Mouse (Mus musculus) intestine, embryonic 16.5 days (tissue): ENCODE data around the gene Tomm40l. TPM values are rescaled to one million over a fixed set of nuclear protein-coding genes. Genes with fewer than 3 reads are reported as not detected.

ENCODE experiments used
- ATAC-seq: fragments of 200-750 bp; cut with Nextera tagmentation; 2 replicates; pipeline ENCODE4 v1.8.0; 2017; ENCODE audit warnings: moderate TSS enrichment, moderate library complexity
- H3K27ac ChIP-seq: fragments of 300-500 bp; sonication (generic); 2 replicates; pipeline ENCODE4 v1.5.1; 2014; ENCODE audit warnings: mild to moderate bottlenecking, low read length
- H3K27me3 ChIP-seq: fragments of 300-500 bp; sonication (generic); replicated peaks from 2 replicates; pipeline ENCODE4 v1.6.1; 2014; ENCODE audit warnings: low read length, control low read depth, mixed read lengths; ENCODE audit not compliant: control insufficient read depth, insufficient read depth
- H3K36me3 ChIP-seq: fragments of 300-500 bp; sonication (generic); 2 replicates; pipeline ENCODE4 v1.6.1; 2014; ENCODE audit warnings: low read length, control low read depth; ENCODE audit not compliant: control insufficient read depth, insufficient read depth
- H3K4me1 ChIP-seq: fragments of 300-500 bp; sonication (generic); 2 replicates; pipeline ENCODE4 v1.6.1; 2014; ENCODE audit warnings: low read length, control low read depth, mixed read lengths; ENCODE audit not compliant: control insufficient read depth, insufficient read depth
- H3K4me2 ChIP-seq: fragments of 300-500 bp; sonication (generic); 2 replicates; pipeline ENCODE4 v1.6.1; 2014; ENCODE audit warnings: low read depth, low read length, control low read depth
- H3K4me3 ChIP-seq: fragments of 300-500 bp; sonication (generic); 2 replicates; pipeline ENCODE4 v1.5.1; 2014; ENCODE audit warnings: mild to moderate bottlenecking, low read length
- H3K9ac ChIP-seq: fragments of 300-500 bp; sonication (generic); 2 replicates; pipeline ENCODE4 v1.6.1; 2014; ENCODE audit warnings: low read depth, low read length
- H3K9me3 ChIP-seq: fragments of 300-500 bp; sonication (generic); 2 replicates; pipeline ENCODE4 v1.6.1; 2016; ENCODE audit warnings: low read length, control low read depth; ENCODE audit not compliant: control insufficient read depth
- WGBS: fragments of 180-500 bp; shearing (Covaris S2); extraction: QIAGEN DNeasy Blood & Tissue Kit; methylation state at CpG from one replicate; pipeline ENCODE4 v1.1.7; 2014; 5-methylcytosine and 5-hydroxymethylcytosine counted together
- polyA plus RNA-seq: library from polyadenylated mRNA; unstranded; fragments of >200 nt; fragmentation: Nextera tagmentation; extraction: Ambion mirVana; gene quantifications from 2 replicates; pipeline ENCODE4 v1.2.1, GENCODE M21; 2015

Tomm40l gene
- polyA plus RNA-seq, 1 experiment from 2014 or later, result 34.7 TPM

GRCm38 (mm10) chr1:171263666-171264461, 41.5 kb upstream of the Tomm40l start:
- H3K36me3 ChIP-seq, result no peaks in the 10 kb centered on the region
- H3K9me3 ChIP-seq, result no peaks in the 10 kb centered on the region
- peak overlapping the region; percentile 78 for H3K27ac ChIP-seq
- ATAC-seq, result 0 out of 2 replicates have a peak, but pooled peaks have one; percentile 6
- no peak overlapping the region for H3K4me3 ChIP-seq
- no peaks in the 10 kb centered on the region for H3K27me3 ChIP-seq
- WGBS, result 70% methylated on average over 3 of the region's 3 CpGs
- H3K4me2 ChIP-seq, result no peak overlapping the region
- no peak overlapping the region for H3K9ac ChIP-seq
- peaks cover 19% of the 10 kb centered on the region for H3K4me1 ChIP-seq

GRCm38 (mm10) chr1:171263185-171263611, 40.9 kb upstream of the Tomm40l start:
- H3K4me2 ChIP-seq, result peak overlapping the region; percentile 40; the same call in 1 of the 2 replicates
- 0% methylated on average over 2 of the region's 2 CpGs for WGBS
- peak; percentile 84 for ATAC-seq
- H3K9ac ChIP-seq, result no peak overlapping the region
- no peaks in the 10 kb centered on the region for H3K9me3 ChIP-seq
- peaks cover 19% of the 10 kb centered on the region for H3K4me1 ChIP-seq
- peak overlapping the region; percentile 85 for H3K27ac ChIP-seq
- H3K27me3 ChIP-seq, result no peaks in the 10 kb centered on the region
- H3K4me3 ChIP-seq, result no peak overlapping the region
- H3K36me3 ChIP-seq, result no peaks in the 10 kb centered on the region

- H3K27me3 ChIP-seq, result no peaks in the 10 kb centered on the region
- no peaks in the 10 kb centered on the region for H3K36me3 ChIP-seq
- WGBS, result 6% methylated on average over 8 of the region's 8 CpGs
- peak overlapping the region; percentile 14 for H3K9ac ChIP-seq
- ATAC-seq, result peak; percentile 72
- peaks cover 19% of the 10 kb centered on the region for H3K4me1 ChIP-seq
- H3K4me2 ChIP-seq, result peak overlapping the region; percentile 40
- H3K27ac ChIP-seq, result peak overlapping the region; percentile 85
- H3K4me3 ChIP-seq, result peak overlapping the region; percentile 23
- no peaks in the 10 kb centered on the region for H3K9me3 ChIP-seq
These were observed 40.3 kb upstream of the Tomm40l start for GRCm38 (mm10) chr1:171262594-171263130.

GRCm38 (mm10) chr1:171260316-171260715, 38.0 kb upstream of the Tomm40l start:
- 59% methylated on average over 3 of the region's 3 CpGs for WGBS

GRCm38 (mm10) chr1:171258921-171259320, 36.6 kb upstream of the Tomm40l start:
- no peak overlapping the region for H3K4me2 ChIP-seq
- H3K4me3 ChIP-seq, result no peak overlapping the region
- WGBS, result 76% methylated on average over 17 of the region's 17 CpGs
- H3K27me3 ChIP-seq, result no peaks in the 10 kb centered on the region
- ATAC-seq, result no peak
- H3K9ac ChIP-seq, result no peak overlapping the region
- H3K36me3 ChIP-seq, result no peaks in the 10 kb centered on the region
- H3K27ac ChIP-seq, result no peak overlapping the region
- no peaks in the 10 kb centered on the region for H3K9me3 ChIP-seq
- peaks cover 19% of the 10 kb centered on the region for H3K4me1 ChIP-seq

More at GRCm38 (mm10) chr1:171260316-171260715, 38.0 kb upstream of the Tomm40l start:
- Histone ChIP-seq H3K4me2 (no peak overlapping the region), H3K9ac (no peak overlapping the region), H3K27ac (no peak overlapping the region), H3K9me3 (no peaks in the 10 kb centered on the region), H3K4me3 (no peak overlapping the region), H3K27me3 (no peaks in the 10 kb centered on the region), H3K36me3 (no peaks in the 10 kb centered on the region), H3K4me1 (peaks cover 19% of the 10 kb centered on the region)
- no peak for ATAC-seq

- no peak overlapping the region for H3K27ac ChIP-seq
- no peaks in the 10 kb centered on the region for H3K9me3 ChIP-seq
- H3K9ac ChIP-seq, result no peak overlapping the region
- ATAC-seq, result no peak
- H3K4me2 ChIP-seq, result no peak overlapping the region
- no peaks in the 10 kb centered on the region for H3K36me3 ChIP-seq
- no peak overlapping the region for H3K4me3 ChIP-seq
- H3K27me3 ChIP-seq, result no peaks in the 10 kb centered on the region
- WGBS, result 86% methylated on average over 9 of the region's 9 CpGs
- peaks cover 15% of the 10 kb centered on the region for H3K4me1 ChIP-seq
These were observed 35.5 kb upstream of the Tomm40l start for GRCm38 (mm10) chr1:171257781-171258180.

GRCm38 (mm10) chr1:171256937-171257548, 34.7 kb upstream of the Tomm40l start:
- H3K27ac ChIP-seq, result no peak overlapping the region
- H3K4me3 ChIP-seq, result no peak overlapping the region
- H3K9me3 ChIP-seq, result no peaks in the 10 kb centered on the region
- no peaks in the 10 kb centered on the region; the same call in 1 of the 2 replicates for H3K27me3 ChIP-seq
- no peak; the same call in 1 of the 2 replicates for ATAC-seq
- H3K9ac ChIP-seq, result no peak overlapping the region
- WGBS, result 61% methylated on average over 15 of the region's 15 CpGs
- H3K4me1 ChIP-seq, result peaks cover 16% of the 10 kb centered on the region
- H3K4me2 ChIP-seq, result no peak overlapping the region
- no peaks in the 10 kb centered on the region for H3K36me3 ChIP-seq

- no peak for ATAC-seq
- 87% methylated on average over 24 of the region's 24 CpGs for WGBS
- H3K4me3 ChIP-seq, result no peak overlapping the region
- H3K9me3 ChIP-seq, result no peaks in the 10 kb centered on the region
- H3K4me2 ChIP-seq, result no peak overlapping the region
- no peak overlapping the region for H3K27ac ChIP-seq
- no peaks in the 10 kb centered on the region; the same call in 1 of the 2 replicates for H3K27me3 ChIP-seq
- no peaks in the 10 kb centered on the region for H3K36me3 ChIP-seq
- H3K9ac ChIP-seq, result no peak overlapping the region
- peaks cover 21% of the 10 kb centered on the region for H3K4me1 ChIP-seq
These were observed 33.9 kb upstream of the Tomm40l start for GRCm38 (mm10) chr1:171256095-171256818.

- H3K9ac ChIP-seq, result peak overlapping the region; percentile 46
- peaks cover 36% of the 10 kb centered on the region for H3K4me1 ChIP-seq
- WGBS, result 60% methylated on average over 17 of the region's 17 CpGs
These were observed 30.1 kb upstream of the Tomm40l start for GRCm38 (mm10) chr1:171252415-171252814.

More at GRCm38 (mm10) chr1:171252415-171252814, 30.1 kb upstream of the Tomm40l start:
- Histone ChIP-seq H3K27me3 (no peaks in the 10 kb centered on the region; the same call in 1 of the 2 replicates), H3K27ac (peak overlapping the region; percentile 75), H3K4me3 (peak overlapping the region; percentile 40), H3K4me2 (peak overlapping the region; percentile 49), H3K9me3 (no peaks in the 10 kb centered on the region), H3K36me3 (no peaks in the 10 kb centered on the region)
- no peak for ATAC-seq
